Mouse (Mus musculus): ENCODE data around the gene Ttf2. TPM values are rescaled to one million over a fixed set of nuclear protein-coding genes. Genes with fewer than 3 reads are reported as not detected.

The Ttf2 gene
- total RNA-seq, 2 experiments from 2014 or later: 5.0 to 5.6 TPM

GRCm38 (mm10) chr3:100911498-100912213, 57.8 kb downstream of the Ttf2 start:
- no peak for DNase-seq

GRCm38 (mm10) chr3:100911026-100911425, 58.4 kb downstream of the Ttf2 start:
- no peak for DNase-seq

GRCm38 (mm10) chr3:100910621-100911020, 58.8 kb downstream of the Ttf2 start:
- DNase-seq: no peak

GRCm38 (mm10) chr3:100908594-100908993, 60.9 kb downstream of the Ttf2 start:
- DNase-seq: no peak

- no peak for DNase-seq
Measured at GRCm38 (mm10) chr3:100906916-100907315, 62.5 kb downstream of the Ttf2 start.

GRCm38 (mm10) chr3:100906128-100906527, 63.3 kb downstream of the Ttf2 start:
- no peak for DNase-seq

GRCm38 (mm10) chr3:100895500-100895899, 74.0 kb downstream of the Ttf2 start:
- DNase-seq: no peak

GRCm38 (mm10) chr3:100892383-100893335, 76.8 kb downstream of the Ttf2 start:
- DNase-seq: no peak

GRCm38 (mm10) chr3:100890406-100890805, 79.1 kb downstream of the Ttf2 start:
- DNase-seq: no peak

- no peak for DNase-seq
Measured at GRCm38 (mm10) chr3:100889234-100889633, 80.2 kb downstream of the Ttf2 start.

Other genes with a start within 250 kb of the Ttf2 start
- under 1 TPM; 0.35 to 0.88 TPM for gene Vtcn1, start 144.2 kb downstream of the Ttf2 start, total RNA-seq (2021)
- gene Trim45, start 47.5 kb downstream of the Ttf2 start, total RNA-seq (2021): 1 to 10 TPM; 7.8 to 9.0 TPM
- 1 to 10 TPM in 1 of 2 experiments, under 1 TPM in 1; 0.75 to 1.0 TPM for gene Cd101, start 59.9 kb upstream of the Ttf2 start, total RNA-seq (2021)
- 10 to 100 TPM; 49.3 to 59.3 TPM for gene Ptgfrn, start 140.6 kb upstream of the Ttf2 start, total RNA-seq (2021)

Measured in gastrocnemius, postnatal 10 days (tissue).